Mouse (Mus musculus) neural tube, embryonic 11.5 days (tissue): Measurements from ENCODE around the gene 9430097D07Rik. TPM values are rescaled to one million over a fixed set of nuclear protein-coding genes. Genes with fewer than 3 reads are reported as not detected.

Source experiments
- ATAC-seq: fragments of 200-750 bp; cut with Nextera tagmentation; 2 replicates; pipeline ENCODE4 v1.8.0; 2017; ENCODE audit warnings: moderate number of reproducible peaks, mild to moderate bottlenecking, moderate TSS enrichment, moderate library complexity; ENCODE audit not compliant: insufficient read depth, low FRiP score, low TSS enrichment
- DNase-seq: peaks from one replicate; pipeline ENCODE4 v3.0.0-alpha.2; 2015; ENCODE audit warnings: low spot score
- H3K27ac ChIP-seq: fragments of 300-500 bp; sonication (generic); 2 replicates; pipeline ENCODE4 v1.5.1; 2014; ENCODE audit warnings: low read depth, mild to moderate bottlenecking, low read length
- H3K27me3 ChIP-seq: fragments of 300-500 bp; sonication (generic); 2 replicates; pipeline ENCODE4 v1.6.1; 2014; ENCODE audit warnings: mild to moderate bottlenecking, low read length, mixed read lengths; ENCODE audit not compliant: control insufficient read depth, insufficient read depth
- H3K36me3 ChIP-seq: fragments of 300-500 bp; sonication (generic); 2 replicates; pipeline ENCODE4 v1.6.1; 2014; ENCODE audit warnings: mild to moderate bottlenecking, low read length, moderate library complexity, mixed read lengths; ENCODE audit not compliant: control insufficient read depth, insufficient read depth
- H3K4me1 ChIP-seq: fragments of 300-500 bp; sonication (generic); 2 replicates; pipeline ENCODE4 v1.6.1; 2014; ENCODE audit warnings: low read length, mixed read lengths; ENCODE audit not compliant: control insufficient read depth, insufficient read depth
- H3K4me2 ChIP-seq: fragments of 300-500 bp; sonication (generic); 2 replicates; pipeline ENCODE4 v1.6.1; 2014; ENCODE audit warnings: low read depth, mild to moderate bottlenecking, moderate library complexity
- H3K4me3 ChIP-seq: fragments of 300-500 bp; sonication (generic); 2 replicates; pipeline ENCODE4 v1.5.1; 2014; ENCODE audit warnings: low read depth, low read length
- H3K9ac ChIP-seq: fragments of 300-500 bp; sonication (generic); 2 replicates; pipeline ENCODE4 v1.6.1; 2014; ENCODE audit warnings: mild to moderate bottlenecking, low read length
- H3K9me3 ChIP-seq: fragments of 300-500 bp; sonication (generic); 2 replicates; pipeline ENCODE4 v1.6.1; 2016; ENCODE audit warnings: low read length; ENCODE audit not compliant: control insufficient read depth
- WGBS: fragments of 180-500 bp; shearing (Covaris S2); extraction: QIAGEN DNeasy Blood & Tissue Kit; methylation state at CpG from one replicate; pipeline ENCODE4 v1.1.7; 2014; 5-methylcytosine and 5-hydroxymethylcytosine counted together
- polyA plus RNA-seq: library from polyadenylated mRNA; unstranded; fragments of >200 nt; fragmentation: Nextera tagmentation; extraction: Ambion mirVana; gene quantifications from 2 replicates; pipeline ENCODE4 v1.2.1, GENCODE M21; 2014

Gene 9430097D07Rik
- polyA plus RNA-seq, 1 experiment from 2014 or later: 0.25 TPM

GRCm38 (mm10) chr2:32536086-32536633, 39.3 kb downstream of the 9430097D07Rik start:
- Histone ChIP-seq H3K9me3 (no peaks in the 10 kb centered on the region), H3K4me2 (peak overlapping the region; percentile 84), H3K36me3 (no peaks in the 10 kb centered on the region), H3K27me3 (no peaks in the 10 kb centered on the region), H3K9ac (peak overlapping the region; percentile 86), H3K27ac (0 out of 2 replicates have a peak overlapping the region, but pooled peaks have one; percentile 27), H3K4me1 (peaks cover 50% of the 10 kb centered on the region), H3K4me3 (peak overlapping the region; percentile 86)
- 1% methylated on average over 14 of the region's 14 CpGs for WGBS
- DNase-seq: peak; percentile 33
- ATAC-seq: no peak

DNA sequence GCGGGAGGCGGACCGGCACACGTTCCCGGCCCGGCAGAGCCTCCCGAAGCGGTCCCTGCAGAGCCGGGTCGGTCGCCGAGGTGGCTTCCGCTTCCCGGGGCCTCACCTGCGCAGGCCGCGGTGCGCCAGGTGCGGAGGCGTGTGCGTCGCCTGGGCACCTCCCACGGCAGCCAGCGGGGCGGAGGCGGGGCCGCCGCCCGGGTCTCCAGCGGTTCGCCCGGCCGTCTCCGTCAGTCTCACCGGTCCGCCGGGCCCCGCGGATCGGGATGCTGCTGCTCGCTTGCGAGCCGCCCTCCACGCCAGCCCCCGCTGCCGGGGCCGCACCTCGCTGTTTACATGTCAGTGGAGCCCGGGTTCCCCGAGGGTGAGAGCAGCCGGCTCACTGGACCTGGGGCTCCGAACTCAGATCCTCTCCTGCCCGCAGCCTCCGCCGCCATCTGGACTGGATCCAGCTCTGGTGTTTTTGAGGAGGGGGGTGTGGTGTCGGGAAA, 39.9 kb downstream of the 9430097D07Rik start:
- H3K9me3 ChIP-seq: no peaks in the 10 kb centered on the region
- no peaks in the 10 kb centered on the region for H3K27me3 ChIP-seq
- WGBS: under 1% methylated on average over 53 of the region's 56 CpGs
- H3K4me3 ChIP-seq: peak overlapping the region; percentile 86
- peak overlapping the region; percentile 86 for H3K9ac ChIP-seq
- H3K4me2 ChIP-seq: peak overlapping the region; percentile 84
- peak; percentile 11; the same call in 1 of the 2 replicates for ATAC-seq
- H3K36me3 ChIP-seq: no peaks in the 10 kb centered on the region
- DNase-seq: no peak
- peak overlapping the region; percentile 81 for H3K27ac ChIP-seq
- peaks cover 50% of the 10 kb centered on the region for H3K4me1 ChIP-seq

DNA sequence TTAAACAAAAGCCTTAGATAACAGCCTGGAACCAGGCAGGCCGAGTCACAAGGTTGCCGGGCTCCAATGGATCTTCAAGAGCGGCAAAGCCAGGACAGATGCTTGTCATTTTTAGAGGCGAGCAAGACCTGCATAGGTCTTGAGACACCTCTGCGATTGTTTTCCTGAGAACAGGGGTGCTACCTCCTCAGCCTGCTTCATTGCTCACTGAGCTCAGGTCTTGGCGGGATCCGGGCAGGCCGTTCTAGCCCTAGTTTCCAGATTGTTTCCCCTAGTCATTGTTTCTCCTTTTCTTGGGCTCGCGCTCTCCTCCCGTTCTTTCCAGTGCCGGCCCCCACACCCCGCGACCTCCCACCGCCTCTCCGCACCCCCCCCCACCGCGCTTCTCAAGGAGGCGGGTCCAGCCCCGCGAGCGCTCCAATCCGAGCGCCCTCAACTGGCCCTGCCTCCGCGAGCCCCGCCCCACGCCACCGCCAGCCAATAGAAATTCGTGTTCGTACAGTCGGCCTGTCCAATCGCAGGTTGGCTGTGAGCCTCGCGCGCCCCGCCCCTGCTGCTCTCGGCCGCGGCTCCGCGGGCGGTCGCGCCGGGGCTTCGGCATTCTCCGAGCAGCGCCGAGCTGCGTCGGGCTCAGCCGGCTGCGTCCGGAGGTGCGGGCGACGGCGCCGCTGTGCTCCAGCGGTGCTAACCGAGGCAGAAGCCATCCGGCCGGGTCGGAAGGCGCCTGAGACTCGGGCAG, 40.6 kb downstream of the 9430097D07Rik start, which contains the start of gene Fam102a:
Fam102a (plus strand) TSS at position 600 of the 739 bp plus-strand sequence.
- Histone ChIP-seq H3K4me3 (peak within 1 kb of the TSS; percentile 86), H3K9me3 (no peaks in the 10 kb centered on the region), H3K4me1 (peaks cover 47% of the 10 kb centered on the region), H3K9ac (peak within 1 kb of the TSS; percentile 86), H3K27ac (peak within 1 kb of the TSS; percentile 86), H3K4me2 (peak within 1 kb of the TSS; percentile 84), H3K36me3 (no peaks in the 10 kb centered on the region), H3K27me3 (no peaks in the 10 kb centered on the region)
- peak; percentile 92 for ATAC-seq
- peak; percentile 99 for DNase-seq
- under 1% methylated on average over 61 of the region's 67 CpGs for WGBS

DNA sequence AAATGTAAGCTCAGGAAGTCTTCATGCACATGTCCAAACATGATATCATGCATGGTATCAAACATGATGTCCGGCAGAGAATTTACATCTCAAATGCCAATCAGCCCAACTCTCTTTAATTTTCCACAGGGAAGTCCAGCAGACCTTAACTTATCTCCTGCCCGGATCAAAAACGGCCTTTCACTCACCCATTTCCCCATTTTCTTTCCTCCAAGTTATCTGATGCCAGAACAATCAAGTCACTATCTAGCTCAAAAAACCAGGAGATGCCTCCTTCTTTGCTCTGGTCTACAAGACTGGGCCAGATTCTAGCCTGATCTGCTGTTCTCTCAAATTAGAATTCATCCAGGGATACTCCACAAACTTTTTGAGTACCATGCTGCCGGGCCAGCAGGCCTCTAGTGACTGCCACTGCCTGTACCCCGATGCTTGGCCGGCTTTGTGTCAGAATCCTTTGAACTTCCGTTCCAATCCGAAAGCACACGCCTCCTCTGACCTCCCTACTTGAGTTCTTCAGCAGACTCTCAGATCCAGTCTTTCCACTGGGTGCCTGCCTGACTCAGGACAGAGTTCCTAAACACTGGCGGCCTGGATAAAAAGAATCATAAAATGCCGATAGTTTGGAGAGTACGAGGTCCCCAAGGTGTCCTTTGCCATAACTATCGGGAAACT, 41.3 kb downstream of the 9430097D07Rik start:
- ATAC-seq: no peak
- H3K4me2 ChIP-seq: peak overlapping the region; percentile 84
- H3K27ac ChIP-seq: peak overlapping the region; percentile 86
- no peaks in the 10 kb centered on the region for H3K9me3 ChIP-seq
- H3K4me1 ChIP-seq: peaks cover 40% of the 10 kb centered on the region
- H3K27me3 ChIP-seq: no peaks in the 10 kb centered on the region
- peak overlapping the region; percentile 86 for H3K4me3 ChIP-seq
- WGBS: 13% methylated on average over 13 of the region's 13 CpGs
- H3K9ac ChIP-seq: peak overlapping the region; percentile 63
- DNase-seq: peak; percentile 69
- no peaks in the 10 kb centered on the region for H3K36me3 ChIP-seq

DNA sequence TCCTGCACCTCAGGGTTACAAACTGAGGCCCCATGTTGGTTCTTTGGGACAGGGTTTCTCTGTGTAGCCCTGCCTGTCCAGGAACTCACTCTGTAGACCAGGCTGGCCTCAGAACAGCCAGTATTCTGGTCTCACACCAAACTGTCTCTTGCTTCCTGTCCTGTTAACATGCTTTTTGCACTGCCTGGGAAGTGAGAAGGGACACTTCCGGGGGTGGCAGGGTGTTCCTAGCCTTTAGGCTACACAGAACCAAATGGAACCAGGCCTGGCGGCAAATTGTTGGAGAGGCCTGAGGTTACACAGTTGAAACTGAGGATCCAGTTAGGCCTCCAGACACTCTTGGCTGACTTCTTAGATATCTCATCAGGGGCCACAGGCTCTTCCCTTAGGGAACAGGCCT, 42.3 kb downstream of the 9430097D07Rik start:
- 88% methylated on average over 2 of the region's 2 CpGs for WGBS
- H3K27ac ChIP-seq: no peak overlapping the region
- no peak overlapping the region for H3K4me3 ChIP-seq
- ATAC-seq (no peak), DNase-seq (no peak)
- H3K27me3 ChIP-seq: no peaks in the 10 kb centered on the region
- H3K4me2 ChIP-seq: no peak overlapping the region
- peaks cover 32% of the 10 kb centered on the region for H3K4me1 ChIP-seq
- H3K36me3 ChIP-seq: no peaks in the 10 kb centered on the region
- no peaks in the 10 kb centered on the region for H3K9me3 ChIP-seq
- no peak overlapping the region for H3K9ac ChIP-seq

DNA sequence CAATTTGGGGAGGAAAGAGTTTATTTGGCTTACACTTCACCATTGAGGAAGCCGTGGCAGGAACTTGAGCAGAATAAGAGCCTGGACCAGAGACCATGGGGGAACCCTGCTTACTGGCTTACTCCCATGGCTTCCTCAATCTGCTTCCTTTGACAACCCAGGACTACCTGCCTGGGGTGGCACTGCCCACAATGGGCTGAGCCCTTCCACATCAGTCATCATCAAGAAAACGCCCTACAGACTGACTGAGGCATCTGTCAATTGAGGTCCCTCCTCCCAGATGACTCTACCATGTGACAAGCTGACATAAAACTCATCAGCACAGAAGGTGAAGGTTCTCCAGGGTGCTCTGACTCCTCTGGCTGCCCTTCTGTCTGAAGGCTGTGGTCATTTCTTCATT, 45.0 kb downstream of the 9430097D07Rik start:
- DNase-seq (no peak), ATAC-seq (no peak)
- no peak overlapping the region for H3K4me2 ChIP-seq
- H3K4me1 ChIP-seq: peaks cover 10% of the 10 kb centered on the region; the same call in 1 of the 2 replicates
- 67% methylated on average over 2 of the region's 2 CpGs for WGBS
- no peak overlapping the region for H3K9ac ChIP-seq
- no peak overlapping the region for H3K27ac ChIP-seq
- H3K36me3 ChIP-seq: no peaks in the 10 kb centered on the region
- no peak overlapping the region for H3K4me3 ChIP-seq
- H3K9me3 ChIP-seq: no peaks in the 10 kb centered on the region
- no peaks in the 10 kb centered on the region for H3K27me3 ChIP-seq

GRCm38 (mm10) chr2:32528326-32528725, 47.2 kb downstream of the 9430097D07Rik start:
- no peaks in the 10 kb centered on the region for H3K9me3 ChIP-seq
- WGBS: 90% methylated on average over 1 of the region's 1 CpGs
- H3K9ac ChIP-seq: no peak overlapping the region
- DNase-seq (no peak), ATAC-seq (no peak)
- H3K27me3 ChIP-seq: no peaks in the 10 kb centered on the region
- no peaks in the 10 kb centered on the region for H3K4me1 ChIP-seq
- H3K4me3 ChIP-seq: no peak overlapping the region
- no peak overlapping the region for H3K4me2 ChIP-seq
- H3K27ac ChIP-seq: no peak overlapping the region
- H3K36me3 ChIP-seq: no peaks in the 10 kb centered on the region

GRCm38 (mm10) chr2:32527468-32527966, 48.0 kb downstream of the 9430097D07Rik start:
- H3K4me1 ChIP-seq: no peaks in the 10 kb centered on the region
- 85% methylated on average over 14 of the region's 14 CpGs for WGBS
- H3K9ac ChIP-seq: no peak overlapping the region
- no peak for ATAC-seq
- H3K27me3 ChIP-seq: no peaks in the 10 kb centered on the region
- no peak overlapping the region for H3K27ac ChIP-seq
- DNase-seq: no peak
- H3K9me3 ChIP-seq: no peaks in the 10 kb centered on the region
- no peaks in the 10 kb centered on the region for H3K36me3 ChIP-seq
- H3K4me3 ChIP-seq: no peak overlapping the region
- H3K4me2 ChIP-seq: no peak overlapping the region
